Mouse (Mus musculus): ENCODE data around the gene Syncrip.

- TF ChIP-seq CTCF (IDR thresholded peaks at IDR 0.05; ENCODE audit: low read depth): no peak
- TF ChIP-seq EP300 (optimal IDR thresholded peaks at IDR 0.05): no peak
These were observed 58.0 kb downstream of the Syncrip start for GRCm38 (mm10) chr9:88424356-88424755.
